Mouse (Mus musculus) small intestine, adult 2 months (tissue): Measurements from ENCODE around the gene Il33. TPM values are rescaled to one million over a fixed set of nuclear protein-coding genes. Genes with fewer than 3 reads are reported as not detected.

Source experiments
- H3K27ac ChIP-seq: fragments of 200-500 bp; 2 replicates; pipeline ENCODE4 v1.5.1; 2012; ENCODE audit warnings: low read depth, low read length, control low read depth, inconsistent platforms; ENCODE audit not compliant: insufficient read depth
- H3K27me3 ChIP-seq: fragments of 200-500 bp; 2 replicates; pipeline ENCODE4 v1.6.1; 2012; ENCODE audit warnings: mild to moderate bottlenecking, moderate library complexity, low read length, inconsistent platforms; ENCODE audit not compliant: control insufficient read depth, insufficient read depth
- H3K36me3 ChIP-seq: fragments of 200-500 bp; 2 replicates; pipeline ENCODE4 v1.6.1; 2012; ENCODE audit warnings: mild to moderate bottlenecking, low read length, control low read depth, inconsistent platforms; ENCODE audit not compliant: control insufficient read depth, insufficient read depth
- H3K4me1 ChIP-seq: fragments of 200-500 bp; 2 replicates; pipeline ENCODE4 v1.6.1; 2012; ENCODE audit warnings: low read length, inconsistent platforms, mixed read lengths; ENCODE audit not compliant: control insufficient read depth, insufficient read depth, insufficient read length
- H3K4me3 ChIP-seq: fragments of 200-500 bp; 2 replicates; pipeline ENCODE4 v1.5.1; 2012; ENCODE audit warnings: low read depth, mild to moderate bottlenecking, control low read depth, inconsistent platforms, low read length, moderate library complexity
- CTCF ChIP-seq: fragments of 200-500 bp; IDR thresholded peaks from 2 replicates; pipeline ENCODE4 v1.5.1; 2012; ENCODE audit warnings: low read depth, mild to moderate bottlenecking, control low read depth, inconsistent platforms, low read length, moderate library complexity, mixed read lengths; ENCODE audit not compliant: insufficient replicate concordance, insufficient read length; ENCODE audit errors: extremely low read depth
- POLR2A ChIP-seq: fragments of 200-500 bp; IDR thresholded peaks from 2 replicates; pipeline ENCODE4 v1.6.1; 2012; ENCODE audit warnings: low read depth, mild to moderate bottlenecking, control low read depth, inconsistent platforms, low read length, moderate library complexity
- WGBS: fragments of 180-500 bp; shearing (Covaris S2); methylation state at CpG from one replicate; pipeline ENCODE4 v1.1.7; 2018; 5-methylcytosine and 5-hydroxymethylcytosine counted together
- polyA plus RNA-seq: library from polyadenylated mRNA; depleted of rRNA; stranded (reverse); fragments of >200 nt; gene quantifications from 2 replicates; pipeline ENCODE4 v1.2.3, GENCODE M21; 2012

Il33 gene
- polyA plus RNA-seq, 1 experiment = 9.0 TPM

DNA sequence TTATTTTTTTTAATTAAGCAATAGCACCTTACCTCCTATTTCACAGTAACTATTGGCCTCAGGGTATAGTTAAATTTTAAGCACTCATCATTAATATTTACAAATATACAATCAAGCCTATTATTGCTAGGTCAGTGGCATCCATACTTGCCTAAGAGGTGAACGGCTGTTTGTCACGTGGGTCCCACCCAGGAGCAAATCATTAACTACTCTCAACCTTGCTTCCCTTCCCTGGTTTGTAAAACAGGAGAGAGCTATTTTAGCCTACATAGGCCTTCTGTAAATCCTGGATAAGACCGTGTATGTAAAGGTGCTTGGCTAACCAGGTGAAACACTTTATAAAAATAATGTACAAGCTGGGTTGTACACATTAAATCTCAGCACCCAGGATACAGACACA lies 43.0 kb downstream of the Il33 start:
- 30% methylated on average over 3 of the region's 3 CpGs for WGBS
- no peaks in the 10 kb centered on the region for H3K27me3 ChIP-seq
- H3K4me1 ChIP-seq = no peaks in the 10 kb centered on the region
- H3K4me3 ChIP-seq = no peak overlapping the region
- no peak overlapping the region for H3K27ac ChIP-seq
- TF ChIP-seq POLR2A (no peak), CTCF (no peak)
- no peaks in the 10 kb centered on the region for H3K36me3 ChIP-seq

DNA sequence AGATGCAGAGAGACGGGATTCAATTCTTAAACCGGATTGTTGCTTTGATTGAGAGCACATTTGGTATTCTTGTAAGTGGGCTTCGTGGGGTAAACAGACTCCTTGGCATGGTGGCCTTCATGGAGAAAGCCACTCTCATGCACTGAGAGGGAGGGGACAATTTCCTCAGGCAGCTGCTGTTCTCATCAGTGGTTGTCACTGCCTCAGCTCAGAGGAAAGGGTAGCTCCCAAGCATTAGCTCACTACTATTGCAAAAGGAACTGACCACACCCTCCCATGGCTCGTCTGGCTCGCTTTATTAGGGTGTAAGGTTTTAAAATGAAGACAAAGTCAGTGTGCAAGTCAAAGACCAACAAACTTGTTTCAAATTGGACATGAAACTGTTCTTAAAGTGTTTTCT lies 48.5 kb downstream of the Il33 start:
- 60% methylated on average over 5 of the region's 5 CpGs for WGBS
- TF ChIP-seq POLR2A (no peak), CTCF (no peak)
- H3K36me3 ChIP-seq = no peaks in the 10 kb centered on the region

GRCm38 (mm10) chr19:29978847-29979246 lies 53.9 kb downstream of the Il33 start:
- Histone ChIP-seq H3K27ac (no peak overlapping the region), H3K27me3 (no peaks in the 10 kb centered on the region), H3K36me3 (no peaks in the 10 kb centered on the region), H3K4me3 (no peak overlapping the region), H3K4me1 (no peaks in the 10 kb centered on the region)
- 50% methylated on average over 2 of the region's 2 CpGs for WGBS
- no peak for TF ChIP-seq POLR2A
- TF ChIP-seq CTCF = no peak

More for the DNA sequence above, 48.5 kb downstream of the Il33 start:
- H3K4me1 ChIP-seq = no peaks in the 10 kb centered on the region
- no peak overlapping the region for H3K4me3 ChIP-seq
- no peaks in the 10 kb centered on the region for H3K27me3 ChIP-seq
- no peak overlapping the region for H3K27ac ChIP-seq

GRCm38 (mm10) chr19:29979452-29980089 lies 54.7 kb downstream of the Il33 start:
- TF ChIP-seq CTCF (no peak), POLR2A (no peak)
- Histone ChIP-seq H3K27ac (no peak overlapping the region), H3K4me1 (no peaks in the 10 kb centered on the region), H3K4me3 (no peak overlapping the region), H3K27me3 (no peaks in the 10 kb centered on the region), H3K36me3 (no peaks in the 10 kb centered on the region)
- WGBS = 80% methylated on average over 8 of the region's 8 CpGs

DNA sequence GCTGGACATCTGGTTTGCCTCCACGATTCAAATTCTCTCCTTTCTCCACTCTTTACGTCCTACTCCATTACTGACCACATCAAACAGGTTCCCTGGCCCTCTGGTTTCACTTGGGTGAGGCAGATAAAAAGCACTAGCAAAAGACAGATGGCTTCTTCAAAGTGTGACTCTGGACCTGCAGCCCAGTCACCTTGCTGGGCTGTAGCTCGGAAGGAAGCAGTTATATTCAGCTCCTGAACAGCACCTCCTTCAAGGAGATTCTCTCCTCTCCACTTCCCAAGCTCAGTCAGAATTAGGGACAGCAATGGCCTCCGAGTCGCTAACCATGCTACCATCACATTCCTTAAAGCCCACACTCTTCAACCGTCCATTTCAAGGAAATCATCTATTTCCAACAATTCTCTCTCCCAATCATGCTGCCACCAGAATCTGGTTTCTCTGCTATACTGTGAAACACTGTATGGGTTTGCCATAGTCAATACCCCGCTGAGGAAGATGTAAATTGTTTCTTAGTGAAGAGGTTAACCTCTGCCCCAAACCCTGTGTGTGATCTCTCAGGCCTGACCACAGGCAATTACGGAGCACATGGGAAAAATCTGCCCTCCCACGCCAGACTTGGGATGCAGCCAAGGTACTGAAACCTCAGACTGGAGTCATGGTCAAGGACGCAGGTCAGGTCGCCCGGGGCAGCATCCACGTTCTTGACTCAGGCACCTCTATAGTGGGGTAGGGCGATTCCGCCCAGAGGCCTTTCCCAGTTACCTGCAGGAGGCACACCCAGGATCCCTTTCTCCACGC lies 59.5 kb downstream of the Il33 start:
- TF ChIP-seq CTCF (no peak), POLR2A (no peak)
- no peaks in the 10 kb centered on the region for H3K27me3 ChIP-seq

GRCm38 (mm10) chr19:29986464-29987091 lies 61.7 kb downstream of the Il33 start:
- TF ChIP-seq CTCF (no peak), POLR2A (no peak)
- Histone ChIP-seq H3K27me3 (no peaks in the 10 kb centered on the region), H3K4me1 (no peaks in the 10 kb centered on the region), H3K4me3 (no peak overlapping the region), H3K27ac (no peak overlapping the region), H3K36me3 (no peaks in the 10 kb centered on the region)
- 79% methylated on average over 12 of the region's 12 CpGs for WGBS

More for the DNA sequence above, 59.5 kb downstream of the Il33 start:
- no peaks in the 10 kb centered on the region for H3K36me3 ChIP-seq
- 75% methylated on average over 16 of the region's 16 CpGs for WGBS
- no peaks in the 10 kb centered on the region for H3K4me1 ChIP-seq
- no peak overlapping the region for H3K4me3 ChIP-seq
- no peak overlapping the region for H3K27ac ChIP-seq
